9 mouse cellular contexts compared by ENCODE assay signal in genomic region chr12:69131981-69132380, GRCm38 (mm10). TPM values are rescaled to one million over a fixed set of nuclear protein-coding genes. Genes with fewer than 3 reads are reported as not detected.
A peak's percentile ranks its signal among the peaks of the same experiment; 100 is the strongest.
DNase-seq lines count a peak whose midpoint lies in the region; ATAC-seq and TF ChIP-seq lines count a peak whose summit lies in the region.
"Had no signal": no experiment of that assay in that cellular context is flagged by ENCODE, and none has a peak within 500 bp of the region (broad histone marks: within the 10 kb centered on the region; RNA-seq: fewer than 3 reads in every experiment).

No protein-coding gene starts in this region.

- no peak for TF ChIP-seq POLR2A in heart, adult 2 months (IDR thresholded peaks at IDR 0.05; ENCODE audit: insufficient read depth, low read depth, low read length)
- no peak for TF ChIP-seq POLR2A in bone marrow, adult 2 months (IDR thresholded peaks at IDR 0.05; ENCODE audit: borderline replicate concordance, control insufficient read depth, low read depth, low read length)

- peak; percentile 82 for TF ChIP-seq CTCF in heart, adult 2 months (IDR thresholded peaks at IDR 0.05)
- peak; percentile 67 for TF ChIP-seq CTCF in bone marrow, adult 2 months (IDR thresholded peaks at IDR 0.05; ENCODE audit: control insufficient read depth, insufficient read depth, low read length)

- WGBS in heart, adult 2 months = 10% methylated on average over 10 of the region's 10 CpGs
- WGBS in bone marrow, adult 2 months = 9% methylated on average over 10 of the region's 10 CpGs

- no peak overlapping the region for H3K9ac ChIP-seq in heart, adult 2 months (ENCODE audit: low read depth, low read length)
- H3K9ac ChIP-seq: embryonic facial prominence, embryonic 12.5 days had no signal

- no peaks in the 10 kb centered on the region for H3K27me3 ChIP-seq in heart, adult 2 months (ENCODE audit: control insufficient read depth, insufficient read depth, low read length)
- H3K27me3 ChIP-seq: embryonic facial prominence, embryonic 12.5 days had no signal

- no peak overlapping the region for H3K4me3 ChIP-seq in heart, adult 2 months
- H3K4me3 ChIP-seq in bone marrow, adult 2 months (replicated peaks; ENCODE audit: control insufficient read depth, low read depth, low read length) = no peak overlapping the region
- H3K4me3 ChIP-seq: embryonic facial prominence, embryonic 12.5 days had no signal

- DNase-seq in heart, adult 2 months = peak; percentile 21 to 45
- DNase-seq in heart, adult 11 months = no peak
- peak; percentile 54 to 74 for DNase-seq in left cerebral cortex, postnatal 14 days (ENCODE audit: low spot score in 2 of 2)
- DNase-seq in neural tube, embryonic 10.5 days (ENCODE audit: extremely low spot score, low spot score) = peak; percentile 30

- H3K36me3 ChIP-seq in heart, adult 2 months (ENCODE audit: control insufficient read depth, insufficient read depth, low read length) = no peaks in the 10 kb centered on the region
- H3K36me3 ChIP-seq: embryonic facial prominence, embryonic 12.5 days had no signal

- intact Hi-C loops in heart, adult 2 months (cut with DNase I) = no loop called here
- intact Hi-C loops in left cerebral cortex, postnatal 14 days (cut with DNase I) = loop anchor here (5.0 kb wide), 1 partner anchor 1700 kb away; no protein-coding TSS in a partner anchor

- no peak overlapping the region for H3K27ac ChIP-seq in heart, adult 2 months
- no peak overlapping the region for H3K27ac ChIP-seq in bone marrow, adult 2 months (ENCODE audit: control insufficient read depth, insufficient read depth, low read depth, low read length, poor library complexity)
- H3K27ac ChIP-seq: embryonic facial prominence, embryonic 12.5 days had no signal

- H3K79me2 ChIP-seq in heart, adult 2 months (replicated peaks; ENCODE audit: control insufficient read depth, insufficient read depth, low read length) = no peaks in the 10 kb centered on the region

- no peaks in the 10 kb centered on the region for H3K4me1 ChIP-seq in heart, adult 2 months (ENCODE audit: control insufficient read depth, insufficient read depth, low read length)
- H3K4me1 ChIP-seq in bone marrow, adult 2 months (ENCODE audit: control insufficient read depth, insufficient read depth, low read length) = no peaks in the 10 kb centered on the region; the same call in 1 of the 2 replicates
- H3K4me1 ChIP-seq: embryonic facial prominence, embryonic 12.5 days had no signal

- ATAC-seq in CD4-positive, CD25-positive, alpha-beta regulatory T cell, adult 4 months = peak; percentile 57
- ATAC-seq in hematopoietic stem cell, adult 5-6 weeks (replicated peaks in 1 of 2; ENCODE audit: insufficient read depth in 1 of 2, low FRiP score in 2 of 2, low TSS enrichment in 1 of 2, low read depth in 1 of 2, poor library complexity in 2 of 2, severe bottlenecking in 2 of 2) = peak; percentile 70 to 78
- ATAC-seq in inflammation-experienced regulatory T-cells, adult 6 months = no peak

- no peak for TF ChIP-seq EP300 in heart, adult 2 months (IDR thresholded peaks at IDR 0.05; ENCODE audit: insufficient read depth, low read depth, low read length)

RNA-seq across cellular contexts. Expression of gene Rps29, which starts 27.0 kb away (rescaled TPM):
- 1,000 to 10,000 TPM; 1,353 to 1,535 TPM for total RNA-seq in heart, adult 2 months (2021)
- polyA plus RNA-seq in heart, adult 2 months (2012; rRNA removed) = 945 and 1,207 TPM in 2 replicates
- polyA plus RNA-seq in CD4-positive, CD25-positive, alpha-beta regulatory T cell, adult 4 months (2017; shearing (Covaris generic)) = 1,000 to 10,000 TPM; 2,079 to 4,258 TPM
- polyA plus RNA-seq in bone marrow, adult 2 months (2011; ENCODE audit: insufficient read depth, insufficient read length, low replicate concordance, missing spikeins) = 1,025 and 1,436 TPM in 2 replicates
- 2,208 and 2,489 TPM in 2 replicates for total RNA-seq in hematopoietic stem cell, adult 5-6 weeks (2017)
- total RNA-seq in left cerebral cortex, postnatal 14 days (2021) = 1,000 to 10,000 TPM in 1 of 2 experiments, 100 to 1,000 TPM in 1; 970 to 1,045 TPM
- 1,000 to 10,000 TPM; 2,056 to 4,231 (median 2,807) TPM for polyA plus RNA-seq in inflammation-experienced regulatory T-cells, adult 6 months (2017; shearing (Covaris generic))

RNA-seq across cellular contexts. Expression of gene Lrr1, which starts 36.6 kb away (rescaled TPM):
- not detected for total RNA-seq in heart, adult 2 months (2021)
- not detected in 2 replicates for polyA plus RNA-seq in heart, adult 2 months (2012; rRNA removed)
- polyA plus RNA-seq in CD4-positive, CD25-positive, alpha-beta regulatory T cell, adult 4 months (2017; shearing (Covaris generic)) = under 1 TPM; 0.70 to 0.71 TPM
- 14.2 and 17.3 TPM in 2 replicates for polyA plus RNA-seq in bone marrow, adult 2 months (2011; ENCODE audit: insufficient read depth, insufficient read length, low replicate concordance, missing spikeins)
- total RNA-seq in hematopoietic stem cell, adult 5-6 weeks (2017) = 5.8 and 9.7 TPM in 2 replicates
- total RNA-seq in left cerebral cortex, postnatal 14 days (2021) = under 1 TPM in 1 of 2 experiments, not detected in 1; 0.44 TPM
- polyA plus RNA-seq in inflammation-experienced regulatory T-cells, adult 6 months (2017; shearing (Covaris generic)) = 1 to 10 TPM in 2 of 3 experiments, not detected in 1; 1.5 to 8.2 TPM

RNA-seq across cellular contexts. Expression of gene Rpl36al, which starts 51.9 kb away (rescaled TPM):
- 100 to 1,000 TPM; 196 to 230 TPM for total RNA-seq in heart, adult 2 months (2021)
- 91.2 and 92.2 TPM in 2 replicates for polyA plus RNA-seq in heart, adult 2 months (2012; rRNA removed)
- 100 to 1,000 TPM; 393 to 542 TPM for polyA plus RNA-seq in CD4-positive, CD25-positive, alpha-beta regulatory T cell, adult 4 months (2017; shearing (Covaris generic))
- 622 and 901 TPM in 2 replicates for polyA plus RNA-seq in bone marrow, adult 2 months (2011; ENCODE audit: insufficient read depth, insufficient read length, low replicate concordance, missing spikeins)
- 824 and 909 TPM in 2 replicates for total RNA-seq in hematopoietic stem cell, adult 5-6 weeks (2017)
- total RNA-seq in left cerebral cortex, postnatal 14 days (2021) = 100 to 1,000 TPM; 172 to 191 TPM
- 100 to 1,000 TPM; 533 to 565 (median 537) TPM for polyA plus RNA-seq in inflammation-experienced regulatory T-cells, adult 6 months (2017; shearing (Covaris generic))

RNA-seq across cellular contexts. Expression of gene Mgat2, which starts 52.0 kb away (rescaled TPM):
- total RNA-seq in heart, adult 2 months (2021) = 10 to 100 TPM; 18.9 to 19.2 TPM
- 6.5 and 10.6 TPM in 2 replicates for polyA plus RNA-seq in heart, adult 2 months (2012; rRNA removed)
- polyA plus RNA-seq in CD4-positive, CD25-positive, alpha-beta regulatory T cell, adult 4 months (2017; shearing (Covaris generic)) = 10 to 100 TPM in 1 of 2 experiments, 1 to 10 TPM in 1; 7.0 to 18.8 TPM
- 7.5 and 13.2 TPM in 2 replicates for polyA plus RNA-seq in bone marrow, adult 2 months (2011; ENCODE audit: insufficient read depth, insufficient read length, low replicate concordance, missing spikeins)
- 116 and 124 TPM in 2 replicates for total RNA-seq in hematopoietic stem cell, adult 5-6 weeks (2017)
- 10 to 100 TPM; 30.7 to 34.9 TPM for total RNA-seq in left cerebral cortex, postnatal 14 days (2021)
- 10 to 100 TPM; 17.8 to 27.9 (median 21.1) TPM for polyA plus RNA-seq in inflammation-experienced regulatory T-cells, adult 6 months (2017; shearing (Covaris generic))
